Mouse (Mus musculus) brain, embryonic 14.5 days (tissue): ENCODE data around the gene Gm31571. TPM values are rescaled to one million over a fixed set of nuclear protein-coding genes. Genes with fewer than 3 reads are reported as not detected.
"Not testable (repeated sequence)": the region's sequence is repeated elsewhere in the genome, so short reads cannot be mapped to it uniquely, and the experiment has no call there.

Source experiments
- DNase-seq: peaks from one replicate; pipeline ENCODE4 v3.0.0-alpha.2; 2011; ENCODE audit warnings: low read depth
- polyA plus RNA-seq: library from polyadenylated mRNA; depleted of rRNA; stranded (reverse); fragments of >200 nt; gene quantifications from 2 replicates; pipeline ENCODE4 v1.2.3, GENCODE M21; 2012; rRNA removed

The Gm31571 gene
- not detected in 2 replicates for polyA plus RNA-seq

DNA sequence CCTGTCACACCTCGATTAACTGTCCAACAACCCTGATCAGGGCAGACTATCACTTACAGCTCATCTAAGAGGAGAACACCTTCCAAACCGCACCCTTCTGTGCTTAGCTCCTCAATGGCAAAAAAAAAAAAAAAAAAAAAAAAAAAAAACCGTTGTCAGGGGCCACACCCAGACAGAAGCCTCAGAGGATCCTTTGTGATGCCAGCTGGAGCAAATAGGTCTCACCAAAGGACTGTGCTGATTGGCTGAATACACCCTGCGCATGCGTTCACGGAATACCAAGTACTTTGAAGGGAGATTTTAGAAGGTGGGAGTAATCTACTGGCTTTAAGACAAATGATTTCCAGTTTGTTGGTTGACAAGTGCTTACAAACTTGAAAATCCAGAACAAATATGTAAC lies at the start of gene Gm31571:
Gene Gm31571, minus strand, starts transcription at position 101 of the 400 bp plus-strand sequence.
- not testable (repeated sequence) for DNase-seq
